In genomic region chr2:130283854-130284654, GRCm38 (mm10) we compare ENCODE assay signal across 8 mouse cellular contexts. TPM values are rescaled to one million over a fixed set of nuclear protein-coding genes. Genes with fewer than 3 reads are reported as not detected.
DNase-seq lines count a peak whose midpoint lies in the region; ATAC-seq and TF ChIP-seq lines count a peak whose summit lies in the region.

Idh3b (minus strand) TSS chr2:130284547.

- no peaks in the 10 kb centered on the region for H3K27me3 ChIP-seq in E14TG2a.4 (ENCODE audit: insufficient read depth, low read length)
- no peaks in the 10 kb centered on the region for H3K27me3 ChIP-seq in forebrain, embryonic 13.5 days
- no peaks in the 10 kb centered on the region for H3K27me3 ChIP-seq in heart, postnatal 0 days (ENCODE audit: control insufficient read depth, insufficient read depth, low read length)
- no peaks in the 10 kb centered on the region for H3K27me3 ChIP-seq in liver, embryonic 14.5 days (ENCODE audit: control insufficient read depth, insufficient read depth, low read length)
- no peaks in the 10 kb centered on the region for H3K27me3 ChIP-seq in stomach, embryonic 15.5 days (replicated peaks)

- H3K36me3 ChIP-seq in E14TG2a.4 (ENCODE audit: insufficient read depth, low read length), result peaks cover 41% of the 10 kb centered on the region
- peaks cover 28% of the 10 kb centered on the region for H3K36me3 ChIP-seq in forebrain, embryonic 13.5 days (ENCODE audit: poor library complexity, severe bottlenecking)
- H3K36me3 ChIP-seq in heart, postnatal 0 days (replicated peaks; ENCODE audit: control insufficient read depth, insufficient read depth, low read length), result peaks cover 27% of the 10 kb centered on the region
- H3K36me3 ChIP-seq in liver, embryonic 14.5 days (replicated peaks; ENCODE audit: control insufficient read depth, insufficient read depth, low read depth), result peaks cover 24% of the 10 kb centered on the region
- peaks cover 25% of the 10 kb centered on the region for H3K36me3 ChIP-seq in stomach, embryonic 15.5 days

- no peak for TF ChIP-seq CTCF in E14TG2a.4 (conservative IDR thresholded peaks at IDR 0.05; ENCODE audit: low read length)
- TF ChIP-seq CTCF in heart, postnatal 0 days (IDR thresholded peaks at IDR 0.05; ENCODE audit: low read depth), result no peak
- TF ChIP-seq CTCF in liver, embryonic 14.5 days (IDR thresholded peaks at IDR 0.05; ENCODE audit: low read depth), result no peak

- H3K9me3 ChIP-seq in E14TG2a.4 (ENCODE audit: low read length), result peaks cover 10% of the 10 kb centered on the region; the same call in 1 of the 2 replicates
- no peaks in the 10 kb centered on the region for H3K9me3 ChIP-seq in forebrain, embryonic 13.5 days (replicated peaks)
- H3K9me3 ChIP-seq in heart, postnatal 0 days (replicated peaks; ENCODE audit: control insufficient read depth, low read length), result no peaks in the 10 kb centered on the region
- H3K9me3 ChIP-seq in liver, embryonic 14.5 days (ENCODE audit: control insufficient read depth, low read length), result no peaks in the 10 kb centered on the region
- H3K9me3 ChIP-seq in stomach, embryonic 15.5 days, result no peaks in the 10 kb centered on the region

- peak; percentile 80 for DNase-seq in c-Kit-positive CD71-positive TER-119-positive erythroid progenitor cells, embryonic 14.5 days (ENCODE audit: low spot score)
- DNase-seq in heart, postnatal 0 days (ENCODE audit: low spot score), result peak; percentile 85
- DNase-seq in kidney, postnatal 36 days, result peak; percentile 91 to 95
- peak; percentile 68 to 72 (median 69) for DNase-seq in liver, embryonic 14.5 days (ENCODE audit: low read depth in 3 of 3, low spot score in 3 of 3)
- DNase-seq in neural tube, embryonic 10.5 days (ENCODE audit: extremely low spot score, low spot score), result peak; percentile 91

- WGBS in forebrain, embryonic 13.5 days, result under 1% methylated on average over 51 of the region's 51 CpGs
- under 1% methylated on average over 51 of the region's 51 CpGs for WGBS in heart, postnatal 0 days
- WGBS in liver, embryonic 14.5 days (ENCODE audit: insufficient replicate concordance), result 1% methylated on average over 51 of the region's 51 CpGs
- 1% methylated on average over 51 of the region's 51 CpGs for WGBS in stomach, embryonic 15.5 days

- TF ChIP-seq EP300 in heart, postnatal 0 days (IDR thresholded peaks at IDR 0.05; ENCODE audit: low read depth), result no peak
- no peak for TF ChIP-seq EP300 in liver, embryonic 14.5 days (IDR thresholded peaks at IDR 0.05; ENCODE audit: low read depth)

- H3K9ac ChIP-seq in forebrain, embryonic 13.5 days, result peak within 1 kb of the TSS; percentile 85
- peak within 1 kb of the TSS; percentile 82 for H3K9ac ChIP-seq in heart, postnatal 0 days (replicated peaks; ENCODE audit: low read depth, low read length)
- H3K9ac ChIP-seq in liver, embryonic 14.5 days (replicated peaks), result peak within 1 kb of the TSS; percentile 86
- H3K9ac ChIP-seq in stomach, embryonic 15.5 days, result peak within 1 kb of the TSS; percentile 81

- H3K4me3 ChIP-seq in E14TG2a.4 (replicated peaks; ENCODE audit: low read length), result peak within 1 kb of the TSS; percentile 93
- H3K4me3 ChIP-seq in forebrain, embryonic 13.5 days, result peak within 1 kb of the TSS; percentile 89
- H3K4me3 ChIP-seq in heart, postnatal 0 days (ENCODE audit: low read depth, low read length), result peak within 1 kb of the TSS; percentile 87
- peak within 1 kb of the TSS; percentile 76 to 80 for H3K4me3 ChIP-seq in liver, embryonic 14.5 days (ENCODE audit: insufficient read depth in 1 of 2, low read depth in 2 of 2, low read length in 2 of 2)
- H3K4me3 ChIP-seq in stomach, embryonic 15.5 days (replicated peaks), result peak within 1 kb of the TSS; percentile 82

- peak within 1 kb of the TSS; percentile 99 for H3K4me2 ChIP-seq in forebrain, embryonic 13.5 days
- peak within 1 kb of the TSS; percentile 84 for H3K4me2 ChIP-seq in heart, postnatal 0 days (ENCODE audit: low read depth, low read length)
- peak within 1 kb of the TSS; percentile 93 for H3K4me2 ChIP-seq in liver, embryonic 14.5 days (ENCODE audit: low read depth)
- H3K4me2 ChIP-seq in stomach, embryonic 15.5 days, result peak within 1 kb of the TSS; percentile 85

- peak within 1 kb of the TSS; percentile 59 for H3K27ac ChIP-seq in forebrain, embryonic 13.5 days
- H3K27ac ChIP-seq in heart, postnatal 0 days (ENCODE audit: low read depth), result peak within 1 kb of the TSS; percentile 95
- H3K27ac ChIP-seq in liver, embryonic 14.5 days, result peak within 1 kb of the TSS; percentile 58
- peak within 1 kb of the TSS; percentile 77 for H3K27ac ChIP-seq in stomach, embryonic 15.5 days

- ATAC-seq in forebrain, embryonic 13.5 days, result peak; percentile 92
- ATAC-seq in heart, postnatal 0 days (ENCODE audit: insufficient read depth, low read depth), result peak; percentile 93
- peak; percentile 81 for ATAC-seq in liver, embryonic 14.5 days (ENCODE audit: insufficient read depth)
- ATAC-seq in stomach, embryonic 15.5 days (ENCODE audit: insufficient read depth, low FRiP score, low read depth), result peak; percentile 89

- H3K4me1 ChIP-seq in E14TG2a.4 (replicated peaks; ENCODE audit: low read depth, low read length), result peaks cover 25% of the 10 kb centered on the region
- H3K4me1 ChIP-seq in forebrain, embryonic 13.5 days, result peaks cover 20% of the 10 kb centered on the region
- H3K4me1 ChIP-seq in heart, postnatal 0 days (ENCODE audit: control insufficient read depth, insufficient read depth), result peaks cover 8% of the 10 kb centered on the region
- peaks cover 5 to 10% of the 10 kb centered on the region in 2 experiments for H3K4me1 ChIP-seq in liver, embryonic 14.5 days (replicated peaks; ENCODE audit: control insufficient read depth in 2 of 2, insufficient read depth in 2 of 2, low read length in 1 of 2)
- H3K4me1 ChIP-seq in stomach, embryonic 15.5 days, result 0 out of 2 replicates have a peak, but pooled peaks cover 8% of the 10 kb centered on the region

RNA-seq across cellular contexts. Expression of gene Idh3b, which starts in this region (rescaled TPM):
- polyA plus RNA-seq in forebrain, embryonic 13.5 days (2015; fragmentation: Nextera tagmentation; extraction: Ambion mirVana), result 153 and 172 TPM in 2 replicates
- total RNA-seq in heart, postnatal 0 days (2014; rRNA removed; ENCODE audit: low replicate concordance), result 359 and 497 TPM in 2 replicates
- polyA plus RNA-seq in heart, postnatal 0 days (2015; fragmentation: Nextera tagmentation; extraction: Ambion mirVana), result 512 and 516 TPM in 2 replicates
- polyA plus RNA-seq in liver, embryonic 14.5 days (2012; rRNA removed), result 71.8 and 104 TPM in 2 replicates
- polyA plus RNA-seq in liver, embryonic 14.5 days (2014; fragmentation: Nextera tagmentation; extraction: Ambion mirVana), result 95.1 and 105 TPM in 2 replicates
- 171 and 192 TPM in 2 replicates for polyA plus RNA-seq in stomach, embryonic 15.5 days (2015; fragmentation: Nextera tagmentation; extraction: Ambion mirVana)

Comparison
In these comparisons a context has a peak if more than half of its experiments do, and no peak if none do; other contexts are left out.
1. Peak in every context shown above with its lines: DNase-seq, ATAC-seq, H3K4me3 ChIP-seq and H3K27ac ChIP-seq.